28 mouse cellular contexts compared by ENCODE assay signal in genomic region chr8:3368091-3368490, GRCm38 (mm10). TPM values are rescaled to one million over a fixed set of nuclear protein-coding genes. Genes with fewer than 3 reads are reported as not detected.
DNase-seq lines count a peak whose midpoint lies in the region; ATAC-seq lines count a peak whose summit lies in the region.
"Had no signal": no experiment of that assay in that cellular context is flagged by ENCODE, and none has a peak within 500 bp of the region (broad histone marks: within the 10 kb centered on the region; RNA-seq: fewer than 3 reads in every experiment).

No protein-coding gene starts in this region.

- no peaks in the 10 kb centered on the region for H3K36me3 ChIP-seq in forebrain, embryonic 13.5 days (ENCODE audit: poor library complexity, severe bottlenecking)
- H3K36me3 ChIP-seq: embryonic facial prominence, embryonic 12.5 days; embryonic facial prominence, embryonic 15.5 days; heart, embryonic 12.5 days; heart, embryonic 15.5 days; hindbrain, embryonic 10.5 days; hindbrain, embryonic 13.5 days had no signal

- no peaks in the 10 kb centered on the region for H3K27me3 ChIP-seq in forebrain, embryonic 13.5 days
- H3K27me3 ChIP-seq: embryonic facial prominence, embryonic 12.5 days; embryonic facial prominence, embryonic 15.5 days; heart, embryonic 12.5 days; heart, embryonic 15.5 days; hindbrain, embryonic 13.5 days had no signal

- 79% methylated on average over 1 of the region's 1 CpGs for WGBS in forebrain, embryonic 13.5 days

- H3K27ac ChIP-seq in forebrain, embryonic 13.5 days: no peak overlapping the region
- H3K27ac ChIP-seq: embryonic facial prominence, embryonic 12.5 days; embryonic facial prominence, embryonic 15.5 days; gastrocnemius, adult 2 months; heart, embryonic 15.5 days; hindbrain, embryonic 10.5 days; hindbrain, embryonic 13.5 days had no signal

- peak; percentile 41 for DNase-seq in A20 (ENCODE audit: low read depth, low spot score)
- peak; percentile 23 to 30 for DNase-seq in B cell, adult 2 months
- no peak for DNase-seq in frontal cortex, postnatal 36 days (ENCODE audit: low spot score in 2 of 2)
- DNase-seq in right cerebral cortex, postnatal 14 days: no peak
- DNase-seq in ovary, postnatal 36 days (ENCODE audit: low spot score): no peak
- DNase-seq: adrenal gland, adult 8-10 months; adrenal gland, postnatal 25 days; cerebellum, adult 18-20 months; cerebellum, adult 9-10 months; cerebellum, postnatal 14 days; gastrocnemius, adult 2 months; gastrocnemius, postnatal 14 days; heart, adult 18-20 months; heart, postnatal 10 days; heart, postnatal 36 days had no signal

- no peak overlapping the region for H3K9ac ChIP-seq in forebrain, embryonic 13.5 days
- H3K9ac ChIP-seq: embryonic facial prominence, embryonic 12.5 days; embryonic facial prominence, embryonic 15.5 days; heart, embryonic 12.5 days; heart, embryonic 15.5 days; hindbrain, embryonic 13.5 days had no signal

- 0 out of 2 replicates have a peak, but pooled peaks cover 2% of the 10 kb centered on the region for H3K4me1 ChIP-seq in forebrain, embryonic 13.5 days
- H3K4me1 ChIP-seq: embryonic facial prominence, embryonic 12.5 days; embryonic facial prominence, embryonic 15.5 days; heart, embryonic 12.5 days; heart, embryonic 15.5 days; hindbrain, embryonic 10.5 days; hindbrain, embryonic 13.5 days had no signal

- peak; percentile 97 for ATAC-seq in granulocyte monocyte progenitor cell, adult 5-6 weeks (replicated peaks; ENCODE audit: poor library complexity, severe bottlenecking)
- ATAC-seq in monocyte, adult 5-6 weeks (replicated peaks; ENCODE audit: insufficient number of reproducible peaks, low FRiP score, low TSS enrichment, poor library complexity, severe bottlenecking): peak; percentile 75
- ATAC-seq in forebrain, embryonic 13.5 days: no peak
- ATAC-seq: activated CD4-positive, CD25-positive, alpha-beta regulatory T cell, adult 4 months; forebrain, embryonic 16.5 days; hindbrain, embryonic 16.5 days had no signal

- H3K4me2 ChIP-seq in forebrain, embryonic 13.5 days: no peak overlapping the region
- H3K4me2 ChIP-seq: embryonic facial prominence, embryonic 12.5 days; embryonic facial prominence, embryonic 15.5 days; heart, embryonic 12.5 days; heart, embryonic 15.5 days; hindbrain, embryonic 13.5 days had no signal

- H3K4me3 ChIP-seq in forebrain, embryonic 13.5 days: no peak overlapping the region
- H3K4me3 ChIP-seq: embryonic facial prominence, embryonic 12.5 days; embryonic facial prominence, embryonic 15.5 days; gastrocnemius, adult 2 months; heart, embryonic 12.5 days; heart, embryonic 15.5 days; hindbrain, embryonic 10.5 days; hindbrain, embryonic 13.5 days had no signal

- H3K9me3 ChIP-seq in forebrain, embryonic 13.5 days (replicated peaks): 0 out of 2 replicates have a peak, but pooled peaks cover 6% of the 10 kb centered on the region
- H3K9me3 ChIP-seq: embryonic facial prominence, embryonic 15.5 days; heart, embryonic 12.5 days; heart, embryonic 15.5 days; hindbrain, embryonic 10.5 days; hindbrain, embryonic 13.5 days had no signal

RNA-seq across cellular contexts. Expression of gene A430078G23Rik, which starts 14.9 kb away (rescaled TPM):
- total RNA-seq in granulocyte monocyte progenitor cell, adult 5-6 weeks (2014; fragmentation: Nextera tagmentation): 18.7 and 25.6 TPM in 2 replicates
- total RNA-seq in granulocyte monocyte progenitor cell, adult 5-6 weeks (2017): 10.5 and 14.7 TPM in 2 replicates
- 62.9 to 119 TPM (median 81.1 TPM) in 3 replicates for total RNA-seq in monocyte, adult 5-6 weeks (2017)
- 0.23 TPM in 1 of 2 replicates, not detected in the other for polyA plus RNA-seq in forebrain, embryonic 13.5 days (2015; fragmentation: Nextera tagmentation; extraction: Ambion mirVana)
- total RNA-seq: gastrocnemius, adult 2 months had no signal
- polyA plus RNA-seq: embryonic facial prominence, embryonic 12.5 days; forebrain, embryonic 11.5 days; heart, embryonic 12.5 days; hindbrain, embryonic 10.5 days; hindbrain, embryonic 13.5 days; hindbrain, embryonic 16.5 days had no signal

RNA-seq across cellular contexts. Expression of gene Arhgef18, which starts 24.7 kb away (rescaled TPM):
- 29.1 and 36.5 TPM in 2 replicates for total RNA-seq in granulocyte monocyte progenitor cell, adult 5-6 weeks (2014; fragmentation: Nextera tagmentation)
- 24.7 and 25.2 TPM in 2 replicates for total RNA-seq in granulocyte monocyte progenitor cell, adult 5-6 weeks (2017)
- total RNA-seq in monocyte, adult 5-6 weeks (2017): 44.8 to 134 TPM (median 53.5 TPM) in 3 replicates
- 11.1 and 11.7 TPM in 2 replicates for polyA plus RNA-seq in forebrain, embryonic 13.5 days (2015; fragmentation: Nextera tagmentation; extraction: Ambion mirVana)

Comparison
In these comparisons a context has a peak if more than half of its experiments do, and no peak if none do; other contexts are left out.
1. DNase-seq: peak in A20 (single experiment) and B cell, adult 2 months (2 of 2); none in frontal cortex, postnatal 36 days (0 of 2), right cerebral cortex, postnatal 14 days (single experiment) and ovary, postnatal 36 days (single experiment).